Mouse (Mus musculus): ENCODE data around the gene Spire2.

GRCm38 (mm10) chr8:123334467-123334866 lies 2.0 kb downstream of the Spire2 start:
- TF ChIP-seq CTCF (IDR thresholded peaks at IDR 0.05; ENCODE audit: borderline replicate concordance, extremely low read depth, insufficient read depth, insufficient read length) (no peak), POLR2A (IDR thresholded peaks at IDR 0.05; ENCODE audit: borderline replicate concordance, extremely low read depth, insufficient read depth, insufficient read length, poor library complexity, severe bottlenecking) (no peak)

All from brain, embryonic 14.5 days (tissue).